ENCODE assay signal across 8 mouse cellular contexts in the genomic region with DNA sequence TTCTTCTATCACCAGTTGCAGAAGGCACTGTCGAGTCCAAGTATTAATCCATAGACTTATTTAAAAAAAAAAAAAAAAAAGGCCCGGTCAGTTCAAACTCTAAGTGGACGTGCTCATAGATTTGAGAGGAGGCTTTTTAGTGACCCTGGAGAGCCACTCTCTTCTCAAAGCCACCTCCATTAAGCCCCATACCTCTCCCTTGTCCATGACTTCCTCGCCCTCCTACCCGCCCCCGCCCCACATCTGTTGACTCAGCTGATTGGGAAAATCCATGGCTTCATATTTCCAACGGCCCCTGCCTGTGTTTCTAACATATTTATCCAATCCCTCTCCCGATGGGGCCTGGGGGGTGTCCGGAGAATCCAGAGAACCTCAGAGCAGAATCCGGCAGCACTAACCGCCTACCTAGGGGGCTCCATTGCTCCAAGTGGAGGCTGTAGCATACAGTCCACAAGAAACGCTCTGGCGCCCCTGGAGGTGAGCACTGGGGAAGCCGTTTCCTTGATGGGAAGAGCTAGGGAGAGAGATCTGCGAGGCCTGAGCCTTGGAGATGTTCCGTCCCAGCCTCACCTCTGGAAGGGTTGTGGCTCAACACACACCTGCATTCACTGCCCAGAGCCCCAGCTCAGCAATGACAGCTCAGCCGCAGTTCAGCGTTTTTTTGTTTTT.
A peak's percentile ranks its signal among the peaks of the same experiment; 100 is the strongest.
DNase-seq lines count a peak whose midpoint lies in the region; ATAC-seq and TF ChIP-seq lines count a peak whose summit lies in the region.

No protein-coding gene starts in this region.

- no peaks in the 10 kb centered on the region for H3K27me3 ChIP-seq in C2C12 (ENCODE audit: control insufficient read depth, insufficient read depth, insufficient read length)
- H3K27me3 ChIP-seq in embryonic facial prominence, embryonic 11.5 days (ENCODE audit: control insufficient read depth, insufficient read depth, low read length) = no peaks in the 10 kb centered on the region
- H3K27me3 ChIP-seq in liver, embryonic 15.5 days = peaks cover 17% of the 10 kb centered on the region; the same call in 1 of the 2 replicates
- H3K27me3 ChIP-seq in neural tube, embryonic 13.5 days = no peaks in the 10 kb centered on the region; the same call in 1 of the 2 replicates

- peak; percentile 73 for ATAC-seq in embryonic facial prominence, embryonic 11.5 days (replicated peaks; ENCODE audit: insufficient number of reproducible peaks, low FRiP score, low TSS enrichment, low read depth)
- no peak for ATAC-seq in liver, embryonic 15.5 days (ENCODE audit: insufficient read depth)
- ATAC-seq in neural tube, embryonic 13.5 days (ENCODE audit: low read depth) = peak; percentile 78

- no peak overlapping the region; the same call in 1 of the 2 replicates for H3K4me2 ChIP-seq in embryonic facial prominence, embryonic 11.5 days (ENCODE audit: low read depth, low read length)
- H3K4me2 ChIP-seq in liver, embryonic 15.5 days = peak overlapping the region; percentile 49
- no peak overlapping the region for H3K4me2 ChIP-seq in neural tube, embryonic 13.5 days

- H3K9ac ChIP-seq in embryonic facial prominence, embryonic 11.5 days (replicated peaks; ENCODE audit: low read length) = no peak overlapping the region
- no peak overlapping the region for H3K9ac ChIP-seq in liver, embryonic 15.5 days
- no peak overlapping the region for H3K9ac ChIP-seq in neural tube, embryonic 13.5 days

- H3ac ChIP-seq in C2C12 (ENCODE audit: control insufficient read depth, insufficient read length, low read depth) = no peak overlapping the region

- peak; percentile 68 for TF ChIP-seq CTCF in C2C12 (IDR thresholded peaks at IDR 0.05; ENCODE audit: control insufficient read depth, insufficient read depth, insufficient read length)

- no peaks in the 10 kb centered on the region for H3K4me1 ChIP-seq in embryonic facial prominence, embryonic 11.5 days (ENCODE audit: control insufficient read depth, insufficient read depth, low read length)
- no peaks in the 10 kb centered on the region for H3K4me1 ChIP-seq in liver, embryonic 15.5 days (replicated peaks)
- peaks cover 26% of the 10 kb centered on the region for H3K4me1 ChIP-seq in neural tube, embryonic 13.5 days (replicated peaks)

- DNase-seq in adrenal gland, adult 2 months = peak; percentile 73
- peak; percentile 91 for DNase-seq in embryonic facial prominence, embryonic 11.5 days (ENCODE audit: low spot score)
- DNase-seq in heart, adult 9 months (ENCODE audit: low spot score in 2 of 2) = peak; percentile 38 to 49
- DNase-seq in kidney, adult 18-20 months = peak; percentile 70
- DNase-seq in thymus, adult 18-20 months = peak; percentile 27 to 39

- H3K36me3 ChIP-seq in C2C12 (ENCODE audit: control insufficient read depth, insufficient read depth) = no peaks in the 10 kb centered on the region
- H3K36me3 ChIP-seq in embryonic facial prominence, embryonic 11.5 days (replicated peaks; ENCODE audit: control insufficient read depth, insufficient read depth, low read depth, low read length) = no peaks in the 10 kb centered on the region
- H3K36me3 ChIP-seq in liver, embryonic 15.5 days (replicated peaks) = no peaks in the 10 kb centered on the region
- H3K36me3 ChIP-seq in neural tube, embryonic 13.5 days = no peaks in the 10 kb centered on the region

- WGBS in embryonic facial prominence, embryonic 11.5 days = 31% methylated on average over 18 of the region's 18 CpGs
- WGBS in liver, embryonic 15.5 days (ENCODE audit: insufficient replicate concordance) = 29% methylated on average over 18 of the region's 18 CpGs
- WGBS in neural tube, embryonic 13.5 days = 31% methylated on average over 18 of the region's 18 CpGs

- H3K9me3 ChIP-seq in embryonic facial prominence, embryonic 11.5 days (replicated peaks; ENCODE audit: control insufficient read depth, low read length) = no peaks in the 10 kb centered on the region
- H3K9me3 ChIP-seq in liver, embryonic 15.5 days (replicated peaks) = no peaks in the 10 kb centered on the region
- no peaks in the 10 kb centered on the region for H3K9me3 ChIP-seq in neural tube, embryonic 13.5 days

- no peaks in the 10 kb centered on the region for H3K79me3 ChIP-seq in C2C12 (ENCODE audit: low read depth)

- no peaks in the 10 kb centered on the region for H3K79me2 ChIP-seq in C2C12 (ENCODE audit: control insufficient read depth, insufficient read depth)

- no peak overlapping the region for H3K27ac ChIP-seq in embryonic facial prominence, embryonic 11.5 days (replicated peaks; ENCODE audit: low read depth, low read length)
- H3K27ac ChIP-seq in liver, embryonic 15.5 days (replicated peaks) = no peak overlapping the region
- H3K27ac ChIP-seq in neural tube, embryonic 13.5 days (replicated peaks) = no peak overlapping the region

- no peak overlapping the region for H3K4me3 ChIP-seq in C2C12 (ENCODE audit: insufficient read depth, poor library complexity, severe bottlenecking)
- no peak overlapping the region for H3K4me3 ChIP-seq in embryonic facial prominence, embryonic 11.5 days (ENCODE audit: low read depth, low read length)
- H3K4me3 ChIP-seq in liver, embryonic 15.5 days (replicated peaks) = no peak overlapping the region
- no peak overlapping the region for H3K4me3 ChIP-seq in neural tube, embryonic 13.5 days

TF ChIP-seq in C2C12, 6 proteins besides CTCF, POLR2A, EP300 and RAD21:
- TF ChIP-seq USF1 (IDR thresholded peaks at IDR 0.05; ENCODE audit: low read depth) (no peak), MYOD1 (IDR thresholded peaks at IDR 0.05; ENCODE audit: control insufficient read depth, insufficient read length, low read depth) (no peak)

Comparison
In these comparisons a context has a peak if more than half of its experiments do, and no peak if none do; other contexts are left out.
1. DNase-seq: peak in every context shown above with its lines; median percentile 91 in embryonic facial prominence, embryonic 11.5 days; 73 in adrenal gland, adult 2 months; 70 in kidney, adult 18-20 months; 44 in heart, adult 9 months; 33 in thymus, adult 18-20 months.